Mouse (Mus musculus) bone marrow, adult 2 months (tissue): Measurements from ENCODE around the gene Tead3.

Source experiments
- CTCF ChIP-seq: fragments of 200-500 bp; IDR thresholded peaks from 2 replicates; pipeline ENCODE4 v1.5.1; 2011; ENCODE audit warnings: low read length, control low read depth; ENCODE audit not compliant: control insufficient read depth, insufficient read depth
- POLR2A ChIP-seq: fragments of 200-500 bp; IDR thresholded peaks from 2 replicates; pipeline ENCODE4 v1.6.1; 2011; ENCODE audit warnings: low read depth, mild to moderate bottlenecking, control low read depth, low read length, borderline replicate concordance; ENCODE audit not compliant: control insufficient read depth

DNA sequence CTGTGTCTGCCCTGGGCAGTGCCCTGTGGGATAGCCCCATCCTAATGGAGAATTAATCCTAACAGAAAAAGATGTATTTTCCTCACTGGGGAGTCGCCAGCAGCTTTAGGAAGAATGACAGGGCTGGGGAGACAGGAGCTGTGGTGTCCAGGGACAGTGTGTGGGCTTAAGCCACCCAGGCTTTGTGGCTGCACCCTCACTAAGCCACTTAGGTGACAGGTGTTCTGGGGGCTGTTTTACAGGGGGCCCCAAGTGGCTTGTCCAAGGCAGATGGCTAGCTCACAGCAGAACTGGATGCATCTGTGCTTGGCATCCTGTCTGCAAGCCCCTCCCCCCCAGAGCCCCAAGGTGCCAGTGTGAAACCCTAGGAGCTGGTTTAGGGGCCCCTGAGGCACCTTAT lies 21.3 kb upstream of the Tead3 start:
- TF ChIP-seq CTCF (no peak), POLR2A (no peak)
